Mouse (Mus musculus) megakaryocyte, adult 5-6 weeks (primary cell): ENCODE results near the gene Ppil2. TPM values are rescaled to one million over a fixed set of nuclear protein-coding genes. Genes with fewer than 3 reads are reported as not detected.

ENCODE experiments used
- ATAC-seq: 2 replicates; pipeline ENCODE4 v1.8.0; 2016; ENCODE audit warnings: mild to moderate bottlenecking, inconsistent platforms; ENCODE audit not compliant: poor library complexity, severe bottlenecking
- total RNA-seq, 2 experiments: library from RNA; stranded (forward) in 1 of 2; stranded (reverse) in 1 of 2; fragments of 153-499, 151-499 nt in 1 of 2; fragments of 221-1000, 200-1000 nt in 1 of 2; gene quantifications; 2 replicates each; pipeline versions ENCODE4 v1.2.3 to v1.2.4; 2015 to 2017

Gene Ppil2
- total RNA-seq, 2 experiments from 2014 or later = 64.8 to 104 TPM

GRCm38 (mm10) chr16:17102630-17103220, 8.3 kb downstream of the Ppil2 start:
- no peak for ATAC-seq

GRCm38 (mm10) chr16:17096938-17097337, 14.1 kb downstream of the Ppil2 start:
- no peak for ATAC-seq

- no peak for ATAC-seq
Measured at GRCm38 (mm10) chr16:17088346-17088745, 22.7 kb downstream of the Ppil2 start.

- ATAC-seq = no peak
Measured at GRCm38 (mm10) chr16:17086669-17087193, 24.3 kb downstream of the Ppil2 start.

GRCm38 (mm10) chr16:17086241-17086640, 24.8 kb downstream of the Ppil2 start:
- ATAC-seq = no peak

- peak; percentile 78 for ATAC-seq
Measured at GRCm38 (mm10) chr16:17085636-17086035, 25.4 kb downstream of the Ppil2 start.

GRCm38 (mm10) chr16:17082121-17082792, 28.8 kb downstream of the Ppil2 start:
- ATAC-seq = no peak

- no peak for ATAC-seq
Measured at GRCm38 (mm10) chr16:17078101-17078500, 33.0 kb downstream of the Ppil2 start.

GRCm38 (mm10) chr16:17076869-17077268, 34.2 kb downstream of the Ppil2 start:
- ATAC-seq = no peak

- no peak for ATAC-seq
Measured at GRCm38 (mm10) chr16:17076301-17076700, 34.8 kb downstream of the Ppil2 start.

- no peak for ATAC-seq
Measured at GRCm38 (mm10) chr16:17073000-17073399, 38.1 kb downstream of the Ppil2 start.

- ATAC-seq = no peak
Measured at GRCm38 (mm10) chr16:17070716-17071115, 40.3 kb downstream of the Ppil2 start.

- peak; percentile 97 for ATAC-seq
Measured at GRCm38 (mm10) chr16:17069511-17070443, 41.3 kb downstream of the Ppil2 start, which contains the start of gene Ypel1. Gene Ypel1 (plus strand): TSS chr16:17069696.

- no peak for ATAC-seq
Measured at GRCm38 (mm10) chr16:17067552-17067951, 43.5 kb downstream of the Ppil2 start.

- no peak for ATAC-seq
Measured at GRCm38 (mm10) chr16:17062338-17062737, 48.7 kb downstream of the Ppil2 start.

GRCm38 (mm10) chr16:17055584-17055983, 55.5 kb downstream of the Ppil2 start:
- ATAC-seq = no peak

- ATAC-seq = no peak
Measured at GRCm38 (mm10) chr16:17053903-17054302, 57.2 kb downstream of the Ppil2 start.

- no peak for ATAC-seq
Measured at GRCm38 (mm10) chr16:17052087-17052486, 59.0 kb downstream of the Ppil2 start.

- ATAC-seq = no peak
Measured at GRCm38 (mm10) chr16:17049886-17050285, 61.2 kb downstream of the Ppil2 start.

GRCm38 (mm10) chr16:17045287-17045686, 65.8 kb downstream of the Ppil2 start:
- ATAC-seq = no peak

GRCm38 (mm10) chr16:17044320-17044719, 66.7 kb downstream of the Ppil2 start:
- ATAC-seq = no peak
